Mouse (Mus musculus): ENCODE data around the gene Pbrm1. TPM values are rescaled to one million over a fixed set of nuclear protein-coding genes. Genes with fewer than 3 reads are reported as not detected.

Gene Pbrm1
- polyA plus RNA-seq, 2 experiments: 29.5 to 88.5 TPM

- Histone ChIP-seq H3K27me3 (ENCODE audit: control insufficient read depth, insufficient read depth, low read length) (no peaks in the 10 kb centered on the region), H3K4me1 (ENCODE audit: control insufficient read depth, insufficient read depth, low read length) (peaks cover 10% of the 10 kb centered on the region), H3K9me3 (ENCODE audit: control insufficient read depth, low read length) (no peaks in the 10 kb centered on the region), H3K4me3 (replicated peaks; ENCODE audit: low read length) (no peak overlapping the region), H3K9ac (ENCODE audit: low read depth, low read length, severe bottlenecking) (no peak overlapping the region), H3K4me2 (replicated peaks; ENCODE audit: low read depth, low read length, severe bottlenecking) (no peak overlapping the region), H3K27ac (replicated peaks; ENCODE audit: low read depth, low read length) (no peak overlapping the region), H3K36me3 (ENCODE audit: control insufficient read depth, insufficient read depth, low read length) (peaks cover 85% of the 10 kb centered on the region)
- no peak for ATAC-seq (ENCODE audit: low FRiP score, low read depth)
- 97% methylated on average over 2 of the region's 2 CpGs for WGBS
- TF ChIP-seq POLR2A (IDR thresholded peaks at IDR 0.05; ENCODE audit: borderline replicate concordance, extremely low read depth, insufficient read depth, insufficient read length): no peak
- DNase-seq (ENCODE audit: low spot score): no peak
Measured at GRCm38 (mm10) chr14:31013928-31014327, 5.0 kb upstream of the Pbrm1 start.

DNA sequence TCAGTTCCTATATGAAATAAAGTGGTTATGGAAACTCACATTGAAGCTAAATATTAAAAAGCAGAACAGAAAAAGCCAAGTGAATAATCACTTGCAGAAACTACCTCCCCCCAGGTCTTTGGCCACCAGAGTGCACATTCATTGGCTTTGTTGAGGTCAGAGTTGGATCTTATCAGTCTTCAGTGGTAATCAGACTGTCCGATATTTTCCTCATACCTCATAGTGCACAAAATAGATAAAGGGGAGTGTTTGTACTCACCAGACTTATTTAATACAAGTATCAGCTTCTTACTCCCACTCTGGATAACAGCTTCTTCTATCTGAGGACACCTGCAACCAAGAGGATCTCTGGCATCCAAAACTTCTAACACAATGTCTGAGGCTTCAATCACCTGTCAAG, 2.9 kb upstream of the Pbrm1 start:
- Histone ChIP-seq H3K27me3 (ENCODE audit: control insufficient read depth, insufficient read depth, low read length) (no peaks in the 10 kb centered on the region), H3K4me2 (replicated peaks; ENCODE audit: low read depth, low read length, severe bottlenecking) (no peak overlapping the region), H3K27ac (replicated peaks; ENCODE audit: low read depth, low read length) (no peak overlapping the region), H3K4me3 (replicated peaks; ENCODE audit: low read length) (no peak overlapping the region), H3K4me1 (ENCODE audit: control insufficient read depth, insufficient read depth, low read length) (peaks cover 13% of the 10 kb centered on the region), H3K9me3 (ENCODE audit: control insufficient read depth, low read length) (no peaks in the 10 kb centered on the region), H3K9ac (ENCODE audit: low read depth, low read length, severe bottlenecking) (no peak overlapping the region), H3K36me3 (ENCODE audit: control insufficient read depth, insufficient read depth, low read length) (peaks cover 65% of the 10 kb centered on the region)
- DNase-seq (ENCODE audit: low spot score): no peak
- no peak for TF ChIP-seq POLR2A (IDR thresholded peaks at IDR 0.05; ENCODE audit: borderline replicate concordance, extremely low read depth, insufficient read depth, insufficient read length)
- ATAC-seq (ENCODE audit: low FRiP score, low read depth): no peak
- 96% methylated on average over 1 of the region's 1 CpGs for WGBS

- ATAC-seq (ENCODE audit: low FRiP score, low read depth) (no peak), DNase-seq (ENCODE audit: low spot score) (no peak)
- Histone ChIP-seq H3K9me3 (ENCODE audit: control insufficient read depth, low read length) (no peaks in the 10 kb centered on the region), H3K4me3 (replicated peaks; ENCODE audit: low read length) (peak overlapping the region; percentile 48), H3K27me3 (ENCODE audit: control insufficient read depth, insufficient read depth, low read length) (no peaks in the 10 kb centered on the region), H3K9ac (ENCODE audit: low read depth, low read length, severe bottlenecking) (peak overlapping the region; percentile 95), H3K36me3 (ENCODE audit: control insufficient read depth, insufficient read depth, low read length) (peaks cover 52% of the 10 kb centered on the region), H3K4me1 (ENCODE audit: control insufficient read depth, insufficient read depth, low read length) (peaks cover 13% of the 10 kb centered on the region), H3K27ac (replicated peaks; ENCODE audit: low read depth, low read length) (no peak overlapping the region), H3K4me2 (replicated peaks; ENCODE audit: low read depth, low read length, severe bottlenecking) (peak overlapping the region; percentile 65)
- no peak for TF ChIP-seq POLR2A (IDR thresholded peaks at IDR 0.05; ENCODE audit: borderline replicate concordance, extremely low read depth, insufficient read depth, insufficient read length)
- WGBS: 0% methylated on average over 2 of the region's 2 CpGs
Measured at GRCm38 (mm10) chr14:31017854-31018253, 1.1 kb upstream of the Pbrm1 start.

DNA sequence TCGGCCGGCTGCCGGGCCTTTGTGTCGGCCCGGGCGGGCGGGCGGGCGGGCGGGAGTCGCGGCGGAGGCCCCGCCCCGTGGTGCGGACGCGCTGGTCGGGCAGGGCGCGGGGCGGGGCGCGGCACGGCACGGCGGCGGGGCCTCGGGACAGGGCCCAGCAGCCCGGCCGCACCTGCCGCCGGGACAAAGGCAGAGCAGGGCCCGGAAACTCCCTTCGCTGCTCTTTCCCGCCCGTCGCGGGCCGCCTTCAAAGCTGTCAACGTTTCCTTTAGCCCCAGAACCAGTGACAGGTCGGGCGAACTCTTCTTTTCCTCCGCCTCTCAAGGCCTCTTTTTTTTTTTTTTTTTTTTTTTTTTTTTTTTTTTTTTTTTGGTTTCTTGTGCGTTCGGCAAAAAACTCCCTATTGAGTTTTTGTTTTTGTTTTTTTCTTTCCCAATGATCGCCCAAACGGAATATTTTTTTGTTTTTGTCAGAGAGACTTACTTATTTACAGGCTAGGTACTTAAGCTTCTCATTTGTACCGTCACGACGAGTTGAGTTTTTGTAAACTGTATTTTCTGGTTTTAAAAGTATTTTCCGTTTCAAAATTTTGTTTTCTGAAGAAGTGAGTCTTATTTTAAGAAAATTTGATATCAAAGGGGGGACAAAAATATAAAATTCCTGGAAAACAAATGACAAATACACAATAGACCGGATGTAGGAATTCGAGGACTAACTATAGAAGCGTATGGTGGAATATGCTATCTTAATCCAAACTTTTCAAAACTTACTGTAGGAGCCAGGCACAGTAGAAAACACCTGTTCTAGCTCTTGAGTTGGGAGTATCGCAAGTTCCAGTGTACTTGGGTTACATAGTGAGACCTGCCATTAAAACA, 630 bp downstream of the Pbrm1 start:
- Histone ChIP-seq H3K27ac (replicated peaks; ENCODE audit: low read depth, low read length) (peak overlapping the region; percentile 97), H3K36me3 (ENCODE audit: control insufficient read depth, insufficient read depth, low read length) (peaks cover 43% of the 10 kb centered on the region), H3K4me1 (ENCODE audit: control insufficient read depth, insufficient read depth, low read length) (peaks cover 13% of the 10 kb centered on the region), H3K4me2 (replicated peaks; ENCODE audit: low read depth, low read length, severe bottlenecking) (peak overlapping the region; percentile 47), H3K9ac (ENCODE audit: low read depth, low read length, severe bottlenecking) (peak overlapping the region; percentile 95), H3K9me3 (ENCODE audit: control insufficient read depth, low read length) (no peaks in the 10 kb centered on the region), H3K27me3 (ENCODE audit: control insufficient read depth, insufficient read depth, low read length) (no peaks in the 10 kb centered on the region), H3K4me3 (replicated peaks; ENCODE audit: low read length) (peak overlapping the region; percentile 48)
- DNase-seq (ENCODE audit: low spot score) (peak; percentile 79), ATAC-seq (ENCODE audit: low FRiP score, low read depth) (peak; percentile 92)
- 0 out of 2 replicates have a peak, but pooled peaks have one; percentile 53 for TF ChIP-seq POLR2A (IDR thresholded peaks at IDR 0.05; ENCODE audit: borderline replicate concordance, extremely low read depth, insufficient read depth, insufficient read length)
- WGBS: 8% methylated on average over 22 of the region's 56 CpGs

GRCm38 (mm10) chr14:31022579-31022978, 3.6 kb downstream of the Pbrm1 start:
- ATAC-seq (ENCODE audit: low FRiP score, low read depth): no peak
- Histone ChIP-seq H3K27me3 (ENCODE audit: control insufficient read depth, insufficient read depth, low read length) (no peaks in the 10 kb centered on the region), H3K9ac (ENCODE audit: low read depth, low read length, severe bottlenecking) (no peak overlapping the region), H3K9me3 (ENCODE audit: control insufficient read depth, low read length) (no peaks in the 10 kb centered on the region), H3K4me1 (ENCODE audit: control insufficient read depth, insufficient read depth, low read length) (peaks cover 10% of the 10 kb centered on the region), H3K4me2 (replicated peaks; ENCODE audit: low read depth, low read length, severe bottlenecking) (no peak overlapping the region), H3K27ac (replicated peaks; ENCODE audit: low read depth, low read length) (no peak overlapping the region), H3K36me3 (ENCODE audit: control insufficient read depth, insufficient read depth, low read length) (peaks cover 42% of the 10 kb centered on the region), H3K4me3 (replicated peaks; ENCODE audit: low read length) (no peak overlapping the region)
- WGBS: 32% methylated on average over 1 of the region's 1 CpGs
- no peak for TF ChIP-seq POLR2A (IDR thresholded peaks at IDR 0.05; ENCODE audit: borderline replicate concordance, extremely low read depth, insufficient read depth, insufficient read length)
- no peak for DNase-seq (ENCODE audit: low spot score)
